Mouse (Mus musculus) embryonic fibroblast, embryonic 13.5 days (primary cell): Measurements from ENCODE around the gene Gm13212.
"Not testable (repeated sequence)": the region's sequence is repeated elsewhere in the genome, so short reads cannot be mapped to it uniquely, and the experiment has no call there.

Experiments
- CTCF ChIP-seq: IDR thresholded peaks from 2 replicates; pipeline ENCODE4 v1.5.1; 2011; ENCODE audit warnings: mild to moderate bottlenecking, control low read depth, low read length, moderate library complexity, borderline replicate concordance; ENCODE audit not compliant: insufficient read depth
- POLR2A ChIP-seq: IDR thresholded peaks from 2 replicates; pipeline ENCODE4 v1.6.1; 2011; ENCODE audit warnings: low read depth, mild to moderate bottlenecking, control low read depth, low read length, moderate library complexity

DNA sequence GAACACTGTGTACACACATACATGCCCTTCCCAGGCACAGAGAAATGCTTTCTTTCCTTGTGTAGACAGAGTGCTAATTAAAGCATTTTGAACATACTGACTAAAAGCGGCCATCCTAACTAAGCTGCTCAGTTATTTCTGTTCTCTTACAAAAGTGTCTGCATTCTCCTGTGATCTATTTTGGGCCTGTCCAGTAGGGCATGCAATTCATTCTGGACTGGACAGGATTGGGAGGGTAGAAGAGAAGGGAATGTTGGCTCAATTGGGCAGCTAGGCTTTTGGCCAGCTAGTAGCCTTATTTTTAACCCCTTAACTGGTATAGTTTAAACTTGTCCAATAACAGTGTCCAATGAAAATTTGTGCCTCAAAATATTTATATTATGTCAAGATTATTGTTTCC, 4.6 kb upstream of the Gm13212 start:
- not testable (repeated sequence) for TF ChIP-seq POLR2A, CTCF
